Mouse (Mus musculus) embryonic fibroblast, embryonic 13.5 days (primary cell): ENCODE measurements around the gene Fam47e. TPM values are rescaled to one million over a fixed set of nuclear protein-coding genes. Genes with fewer than 3 reads are reported as not detected.
"Not testable (repeated sequence)": the region's sequence is repeated elsewhere in the genome, so short reads cannot be mapped to it uniquely, and the experiment has no call there.

Source experiments
- H3K27ac ChIP-seq: 2 replicates; pipeline ENCODE4 v1.5.1; 2012; ENCODE audit warnings: low read length, control low read depth, inconsistent platforms; ENCODE audit not compliant: insufficient read depth
- H3K4me1 ChIP-seq: 2 replicates; pipeline ENCODE4 v1.6.1; 2011; ENCODE audit warnings: low read length; ENCODE audit not compliant: control insufficient read depth, insufficient read depth
- H3K4me3 ChIP-seq: 2 replicates; pipeline ENCODE4 v1.5.1; 2011; ENCODE audit warnings: mild to moderate bottlenecking, control low read depth, low read length; ENCODE audit not compliant: insufficient read depth
- CTCF ChIP-seq: IDR thresholded peaks from 2 replicates; pipeline ENCODE4 v1.5.1; 2011; ENCODE audit warnings: mild to moderate bottlenecking, control low read depth, low read length, moderate library complexity, borderline replicate concordance; ENCODE audit not compliant: insufficient read depth
- POLR2A ChIP-seq: IDR thresholded peaks from 2 replicates; pipeline ENCODE4 v1.6.1; 2011; ENCODE audit warnings: low read depth, mild to moderate bottlenecking, control low read depth, low read length, moderate library complexity
- polyA plus RNA-seq: library from polyadenylated mRNA; stranded (reverse); fragments of >200 nt; gene quantifications from 2 replicates; pipeline ENCODE4 v1.2.4, GENCODE M21; 2011; ENCODE audit warnings: low read depth; ENCODE audit not compliant: missing spikeins, insufficient read length

Fam47e gene
- polyA plus RNA-seq, result not detected in 2 replicates

- Histone ChIP-seq H3K4me3 (no peak within 1 kb of the TSS), H3K4me1 (no peaks in the 10 kb centered on the region), H3K27ac (no peak within 1 kb of the TSS)
- TF ChIP-seq CTCF (no peak), POLR2A (no peak)
Observed at GRCm38 (mm10) chr5:92554891-92555511, at the start of gene Fam47e. Fam47e (plus strand) TSS chr5:92555069.

- Histone ChIP-seq H3K27ac (peak overlapping the region; percentile 74), H3K4me1 (peaks cover 14% of the 10 kb centered on the region), H3K4me3 (peak overlapping the region; percentile 87)
- TF ChIP-seq POLR2A (peak; percentile 67), CTCF (peak; percentile 54; the same call in 1 of the 2 replicates)
Observed at GRCm38 (mm10) chr5:92505402-92505865, 49.4 kb upstream of the Fam47e start.

GRCm38 (mm10) chr5:92506301-92506729 is 48.6 kb upstream of the Fam47e start:
- peaks cover 10% of the 10 kb centered on the region; the same call in 1 of the 2 replicates for H3K4me1 ChIP-seq
- no peak for TF ChIP-seq CTCF
- no peak for TF ChIP-seq POLR2A
- H3K4me3 ChIP-seq, result no peak overlapping the region
- H3K27ac ChIP-seq, result no peak overlapping the region

- H3K27ac ChIP-seq, result no peak within 1 kb of the TSS
- peak within 1 kb of the TSS; percentile 36 for H3K4me3 ChIP-seq
- peaks cover 10% of the 10 kb centered on the region; the same call in 1 of the 2 replicates for H3K4me1 ChIP-seq
- TF ChIP-seq POLR2A (no peak), CTCF (no peak)
Observed at GRCm38 (mm10) chr5:92506733-92507132, 48.1 kb upstream of the Fam47e start, which contains the start of gene Scarb2. Scarb2 (minus strand) TSS chr5:92506833.

- H3K4me3 ChIP-seq, result no peak overlapping the region
- H3K27ac ChIP-seq, result no peak overlapping the region
- TF ChIP-seq CTCF, result no peak
- no peak for TF ChIP-seq POLR2A
- H3K4me1 ChIP-seq, result peaks cover 5% of the 10 kb centered on the region; the same call in 1 of the 2 replicates
Observed at GRCm38 (mm10) chr5:92508853-92509252, 46.0 kb upstream of the Fam47e start.

DNA sequence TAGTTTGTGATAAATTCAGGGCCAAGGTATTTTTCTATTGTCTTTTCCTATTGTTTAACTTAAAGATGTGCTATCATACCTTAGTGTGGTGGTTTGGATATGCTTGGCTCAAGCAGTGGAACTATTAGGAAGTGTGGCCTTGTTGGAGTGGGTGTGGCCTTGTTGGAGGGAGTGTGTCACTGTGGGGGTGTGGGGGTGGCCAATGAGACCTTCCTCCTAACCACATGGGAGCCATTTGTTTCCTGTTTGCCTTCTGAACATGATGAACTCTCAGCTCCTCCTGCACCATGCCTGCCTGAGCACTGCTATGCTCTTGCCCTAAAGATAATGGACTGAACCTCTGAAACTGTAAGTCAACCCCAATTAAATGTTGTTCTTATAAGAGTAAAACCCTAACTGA is 43.6 kb upstream of the Fam47e start:
- H3K27ac ChIP-seq, result no peak overlapping the region
- peaks cover under 1% of the 10 kb centered on the region; the same call in 1 of the 2 replicates for H3K4me1 ChIP-seq
- no peak overlapping the region for H3K4me3 ChIP-seq
- TF ChIP-seq CTCF (no peak), POLR2A (no peak)

DNA sequence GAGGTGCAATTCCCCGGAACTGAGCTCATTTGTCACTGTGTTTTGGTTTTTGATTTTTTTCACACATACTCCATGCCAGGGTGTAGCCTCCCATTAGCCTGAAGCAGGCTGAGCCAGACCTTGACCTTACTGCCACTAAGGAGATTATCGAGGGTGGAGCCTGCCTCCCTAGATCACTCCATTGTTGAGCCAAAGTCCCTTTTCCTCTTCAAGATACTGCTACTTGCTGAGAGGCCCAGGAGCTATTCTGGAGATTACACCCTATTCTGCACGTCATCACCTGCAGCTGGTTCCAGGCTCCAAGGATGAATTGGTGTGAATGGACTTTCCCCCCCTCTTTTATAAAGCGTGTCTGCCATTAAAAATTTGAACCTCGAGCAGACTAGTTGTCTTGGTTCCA is 42.8 kb upstream of the Fam47e start:
- H3K4me3 ChIP-seq, result no peak overlapping the region
- TF ChIP-seq POLR2A (no peak), CTCF (no peak)

GRCm38 (mm10) chr5:92521131-92521530 is 33.7 kb upstream of the Fam47e start:
- not testable (repeated sequence) for H3K4me3 ChIP-seq, H3K4me1 ChIP-seq, H3K27ac ChIP-seq

More for the DNA sequence above, 42.8 kb upstream of the Fam47e start:
- Histone ChIP-seq H3K4me1 (no peaks in the 10 kb centered on the region), H3K27ac (no peak overlapping the region)

- TF ChIP-seq POLR2A (no peak), CTCF (no peak)
- Histone ChIP-seq H3K27ac (no peak overlapping the region), H3K4me3 (no peak overlapping the region), H3K4me1 (no peaks in the 10 kb centered on the region)
Observed at GRCm38 (mm10) chr5:92524821-92525258, 30.0 kb upstream of the Fam47e start.

DNA sequence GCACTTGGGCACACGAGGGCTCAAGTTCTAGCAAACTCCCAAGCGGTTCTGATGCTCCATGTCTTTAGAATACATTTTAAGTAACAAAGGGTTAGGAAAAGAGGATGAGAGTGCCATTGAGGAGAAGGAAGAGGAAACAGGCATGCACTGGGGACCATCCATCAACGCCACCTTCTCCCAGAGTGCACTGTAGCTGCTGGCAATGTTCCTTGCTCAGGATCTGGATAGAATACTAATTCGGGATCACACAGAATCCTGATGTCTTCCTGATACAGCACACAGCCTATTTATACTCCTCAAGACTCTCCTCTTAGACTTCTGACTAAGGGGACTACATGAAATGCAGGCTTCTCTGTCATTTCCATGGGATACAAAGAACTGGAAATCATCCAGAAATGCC is 15.2 kb upstream of the Fam47e start:
- TF ChIP-seq CTCF (no peak), POLR2A (no peak)
- Histone ChIP-seq H3K27ac (no peak overlapping the region), H3K4me1 (no peaks in the 10 kb centered on the region), H3K4me3 (no peak overlapping the region)
